Mouse (Mus musculus) kidney, adult 11 months (tissue): Measurements from ENCODE around the gene Galk1.

Source experiments
- DNase-seq: peaks from one replicate; pipeline ENCODE4 v3.0.0; 2022

Galk1 gene

DNA sequence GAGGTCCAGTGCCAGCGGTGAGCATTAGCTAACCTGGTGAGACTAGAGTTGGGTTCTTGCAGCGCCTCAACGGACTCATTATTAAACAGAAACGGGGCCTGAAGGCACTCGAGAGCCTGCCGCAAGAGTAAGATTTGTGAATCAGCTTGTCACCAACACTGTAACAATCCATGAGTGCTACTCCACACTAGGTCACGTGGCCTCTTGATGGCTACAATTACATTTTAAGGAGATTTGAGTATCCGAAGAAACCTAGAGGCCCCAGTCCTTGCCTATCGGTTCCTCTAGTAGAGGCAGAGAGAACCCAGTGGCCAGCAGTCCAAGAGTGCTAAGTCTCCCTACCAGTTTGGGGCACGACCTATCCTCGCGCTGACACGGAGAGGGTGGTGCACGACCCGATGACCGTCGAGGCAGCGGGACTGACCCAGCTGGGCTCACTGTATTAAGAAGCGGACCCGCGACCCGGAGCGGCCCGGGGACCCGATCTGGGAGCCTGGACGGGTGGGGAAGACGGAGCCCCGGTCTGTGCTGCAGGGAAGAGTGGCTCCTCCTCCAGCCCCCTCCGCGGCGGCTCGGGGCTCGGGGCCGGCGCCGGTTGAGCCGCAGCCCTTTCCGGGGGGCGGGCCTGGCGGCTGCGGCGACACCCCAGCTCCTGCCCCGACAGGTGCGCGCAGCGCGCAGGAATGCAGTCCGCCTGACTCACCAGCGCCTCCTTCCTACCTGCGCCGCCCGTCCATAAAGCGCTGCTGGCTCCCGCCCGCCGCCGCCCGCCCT lies 38.0 kb downstream of the Galk1 start, which contains the start of gene Itgb4:
Itgb4 (plus strand) TSS at position 401 of the 774 bp plus-strand sequence.
- peak; percentile 57 for DNase-seq

DNA sequence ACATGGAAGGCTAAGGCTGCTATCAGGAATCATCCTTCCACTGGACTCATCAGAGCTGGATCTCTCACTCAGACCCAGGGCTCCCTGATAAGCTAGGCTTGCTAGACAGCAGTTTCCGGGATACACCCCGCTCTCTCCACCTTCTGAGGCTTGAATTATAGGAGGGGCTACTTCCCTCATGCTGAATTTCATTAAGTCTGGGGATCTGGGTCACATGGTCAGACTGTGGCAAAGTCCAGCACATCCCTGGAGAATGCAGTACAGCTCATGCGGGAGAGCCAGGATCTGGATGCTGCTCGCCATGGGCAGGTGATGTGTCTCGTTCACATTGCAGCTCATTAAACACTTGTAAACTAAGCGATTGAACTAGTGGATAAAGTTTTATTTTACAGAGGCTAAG lies 41.5 kb downstream of the Galk1 start:
- DNase-seq: peak; percentile 36

DNA sequence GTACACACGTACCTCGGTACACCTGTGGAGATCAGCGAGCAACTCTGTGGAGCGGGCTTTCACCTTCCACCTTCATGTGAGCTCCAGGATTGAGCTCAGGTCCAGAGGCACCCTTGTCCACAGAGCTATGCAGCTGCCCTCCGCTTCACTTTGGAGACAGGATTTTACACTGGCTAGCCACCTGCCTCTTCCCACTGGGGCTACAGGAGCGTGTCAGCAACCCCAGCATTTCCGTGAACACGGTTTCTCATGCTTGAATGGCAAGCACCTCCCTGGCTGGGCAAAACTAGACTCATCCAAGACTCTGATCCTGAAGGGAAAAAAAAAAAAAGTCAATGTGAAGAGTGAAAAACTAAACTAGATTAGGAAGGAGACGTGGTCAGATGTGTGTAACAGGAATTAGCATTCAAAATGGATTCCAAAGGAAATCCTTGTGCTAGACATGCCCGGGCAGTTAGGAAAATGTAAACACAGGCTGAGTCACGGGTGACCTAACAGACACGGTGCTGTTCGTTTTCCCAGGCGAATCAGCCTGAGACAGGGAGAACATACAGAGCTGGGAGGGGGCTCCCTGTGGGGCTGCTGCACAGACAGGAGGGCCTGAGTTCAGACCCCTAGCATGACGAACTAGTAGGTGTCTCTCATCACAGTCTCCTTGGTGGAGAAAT lies 42.4 kb downstream of the Galk1 start:
- peak; percentile 36 for DNase-seq

DNA sequence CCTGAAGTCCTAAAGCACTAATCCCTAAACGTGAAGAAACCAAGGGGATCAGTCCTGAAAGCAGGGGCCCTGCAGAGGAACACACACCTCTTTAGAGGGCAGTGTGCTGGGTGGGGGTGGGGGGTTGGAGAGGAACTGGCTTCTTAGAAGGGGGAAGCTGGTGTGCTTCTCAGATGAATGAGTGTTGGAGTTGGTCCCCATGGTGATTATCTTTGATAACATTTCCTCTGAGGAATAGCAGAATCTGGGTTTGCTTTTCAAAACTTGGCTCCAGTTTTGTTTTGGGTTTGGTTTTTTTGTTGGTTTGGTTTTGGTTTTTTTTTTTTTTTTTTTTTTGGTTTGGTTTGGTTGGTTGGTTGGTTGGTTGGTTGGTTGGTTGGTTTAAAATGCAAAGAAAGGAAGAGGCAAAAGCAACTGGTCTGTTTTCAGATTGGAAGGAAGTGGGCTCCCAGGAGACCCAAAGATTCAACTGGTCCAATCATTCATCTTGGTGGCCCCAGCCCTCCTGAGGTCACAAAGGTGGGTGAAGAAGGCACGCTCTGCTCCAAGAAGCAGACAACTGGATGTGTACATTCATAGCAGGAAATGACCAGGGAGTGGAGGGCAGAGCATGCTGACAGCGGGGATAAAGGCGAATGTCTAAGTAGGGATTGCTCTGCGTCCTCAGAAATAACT lies 43.7 kb downstream of the Galk1 start:
- no peak for DNase-seq

DNA sequence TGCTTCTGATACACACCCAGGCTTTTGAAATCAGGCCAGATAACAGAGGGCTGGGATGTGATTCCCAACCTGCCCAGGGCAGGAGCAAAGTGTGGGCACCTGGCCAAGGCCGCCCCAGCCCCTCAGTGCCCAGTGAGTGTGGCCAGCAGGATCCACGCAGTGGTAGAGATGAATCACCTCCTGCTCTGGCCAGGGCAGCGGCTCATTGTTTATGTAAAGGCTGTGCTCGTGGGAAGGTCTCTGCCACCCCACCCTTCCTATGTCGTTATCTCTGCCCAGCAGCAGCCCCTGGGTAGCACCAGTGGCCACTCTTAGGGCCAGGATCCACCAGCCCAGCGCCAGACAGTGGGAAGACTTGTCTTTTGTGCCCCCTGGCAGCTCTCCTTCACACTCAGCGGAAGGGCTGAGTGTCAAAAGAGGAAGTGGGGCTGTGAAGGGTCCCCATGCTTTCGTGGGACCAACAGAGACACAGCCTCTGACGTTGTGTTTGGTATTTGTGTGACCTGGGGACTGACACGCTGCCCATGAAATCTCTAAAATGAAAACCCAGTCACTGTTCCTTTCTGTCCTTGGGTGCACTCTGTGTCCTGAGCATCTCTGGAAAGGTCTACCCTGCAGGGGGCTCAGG lies 47.4 kb downstream of the Galk1 start:
- no peak for DNase-seq

DNA sequence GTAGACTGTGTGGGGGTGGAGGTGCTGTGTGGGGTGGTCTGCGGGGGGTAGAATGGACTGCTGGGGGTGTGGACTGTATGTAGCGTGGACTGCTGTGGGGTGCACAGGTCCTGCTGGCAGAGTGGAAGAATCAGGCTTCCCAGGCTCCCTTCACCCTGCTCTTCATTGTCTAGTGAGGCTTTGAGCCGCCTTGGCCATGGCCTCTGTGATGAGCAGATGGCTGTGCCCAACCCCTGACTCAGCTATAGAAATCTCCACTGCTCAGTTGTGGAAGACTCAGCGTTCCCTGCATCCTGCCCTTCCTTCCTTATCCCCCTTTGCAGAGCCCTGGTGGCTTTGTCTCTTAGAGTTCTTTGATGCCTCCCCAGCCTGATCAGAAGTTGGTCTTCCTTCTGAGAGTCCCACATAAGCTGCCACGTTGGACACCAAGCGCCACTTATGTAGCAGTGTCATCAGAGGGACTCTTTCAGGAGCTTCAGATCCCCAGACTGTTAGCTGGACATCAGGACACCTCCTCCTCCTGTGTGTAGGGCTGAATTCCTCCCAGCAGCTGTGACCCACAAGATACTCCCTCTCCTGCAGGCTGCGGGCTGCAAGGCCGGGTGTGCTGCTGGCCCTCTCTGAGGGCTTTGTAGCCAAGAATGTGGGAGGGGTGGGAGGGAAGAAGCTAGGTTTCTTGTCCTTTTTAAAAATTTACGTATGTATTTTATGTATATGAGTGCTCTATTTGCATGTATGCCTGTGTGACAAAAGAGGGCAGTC lies 49.7 kb downstream of the Galk1 start:
- no peak for DNase-seq

DNA sequence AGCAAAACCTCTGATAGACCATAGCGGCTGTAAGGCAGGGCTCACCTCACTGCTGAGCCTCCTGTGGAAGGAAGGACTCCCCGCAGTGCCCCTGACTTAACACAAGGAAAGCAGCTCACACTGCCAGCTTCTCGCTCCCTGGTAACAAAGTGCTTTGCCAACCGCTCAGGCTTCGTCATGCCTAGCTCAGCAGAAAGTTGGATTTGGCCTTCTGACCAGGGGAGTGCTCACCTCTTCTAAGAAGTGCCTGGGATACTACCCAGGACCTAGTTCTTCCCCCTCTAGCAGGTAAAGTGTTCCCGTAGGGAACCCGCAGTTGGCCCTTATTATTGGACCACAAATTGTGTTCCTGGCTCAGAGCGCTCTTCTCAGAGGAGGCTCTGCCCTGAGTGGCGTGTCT lies 53.5 kb downstream of the Galk1 start:
- DNase-seq: peak; percentile 39
